Mouse (Mus musculus) heart, postnatal 25 days (tissue): ENCODE measurements around the gene 1700009N14Rik. TPM values are rescaled to one million over a fixed set of nuclear protein-coding genes. Genes with fewer than 3 reads are reported as not detected.

Source experiments
- DNase-seq: peaks from one replicate; pipeline ENCODE4 v3.0.0; 2022; ENCODE audit warnings: low spot score
- intact Hi-C: fragments of 180-260 bp; cut with DNase I; formaldehyde crosslinking; loops from one replicate; pipeline ENCODE4 v1.15.1; 2025
- total RNA-seq, 2 experiments: library from RNA; stranded (reverse); gene quantifications; 2 replicates each; pipeline ENCODE4 v1.2.3; 2021

The 1700009N14Rik gene
- total RNA-seq: not detected

- no peak for DNase-seq
- intact Hi-C loops: no loop called here
Measured at GRCm38 (mm10) chr4:39450069-39450468, at the start of gene 1700009N14Rik. Gene 1700009N14Rik, plus strand, starts transcription at chr4:39450295.

- intact Hi-C loops: no loop called here
- no peak for DNase-seq
Measured at GRCm38 (mm10) chr4:39437870-39438367, 12.2 kb upstream of the 1700009N14Rik start.

GRCm38 (mm10) chr4:39474291-39474690 is 24.2 kb downstream of the 1700009N14Rik start:
- intact Hi-C loops: no loop called here
- no peak for DNase-seq

GRCm38 (mm10) chr4:39486393-39486792 is 36.3 kb downstream of the 1700009N14Rik start:
- no peak for DNase-seq

GRCm38 (mm10) chr4:39493596-39493995 is 43.5 kb downstream of the 1700009N14Rik start:
- intact Hi-C loops: no loop called here
- DNase-seq: no peak

More at GRCm38 (mm10) chr4:39486393-39486792, 36.3 kb downstream of the 1700009N14Rik start:
- intact Hi-C loops: no loop called here

GRCm38 (mm10) chr4:39495875-39496274 is 45.8 kb downstream of the 1700009N14Rik start:
- DNase-seq: no peak
- intact Hi-C loops: no loop called here
